Mouse (Mus musculus) erythroblast, adult 5-6 weeks (primary cell): ENCODE measurements around the gene Lima1. TPM values are rescaled to one million over a fixed set of nuclear protein-coding genes. Genes with fewer than 3 reads are reported as not detected.
"Not testable (repeated sequence)": the region's sequence is repeated elsewhere in the genome, so short reads cannot be mapped to it uniquely, and the experiment has no call there.

Source experiments
- ATAC-seq: replicated peaks from 2 replicates; pipeline ENCODE4 v1.8.0; 2016; ENCODE audit warnings: moderate number of reproducible peaks, mild to moderate bottlenecking, moderate TSS enrichment, inconsistent platforms; ENCODE audit not compliant: poor library complexity, low FRiP score, severe bottlenecking
- total RNA-seq, 2 experiments: library from RNA; stranded (forward) in 1 of 2; stranded (reverse) in 1 of 2; fragments of 150-400 nt in 1 of 2; fragments of 200-764, 138-1000 nt in 1 of 2; gene quantifications; 2 replicates each; pipeline versions ENCODE4 v1.2.3 to v1.2.4; 2015 to 2017; ENCODE audit warnings: low replicate concordance in 2 of 2

Lima1 gene
- total RNA-seq, 2 experiments from 2014 or later, result 2.8 to 2.9 TPM

GRCm38 (mm10) chr15:99814554-99815260, 60.5 kb downstream of the Lima1 start:
- ATAC-seq, result no peak

GRCm38 (mm10) chr15:99813639-99814038, 61.6 kb downstream of the Lima1 start:
- no peak for ATAC-seq

- ATAC-seq, result no peak
These were observed 63.2 kb downstream of the Lima1 start for GRCm38 (mm10) chr15:99812097-99812496.

GRCm38 (mm10) chr15:99807776-99808735, 67.2 kb downstream of the Lima1 start:
- no peak for ATAC-seq

GRCm38 (mm10) chr15:99806171-99806570, 69.1 kb downstream of the Lima1 start:
- ATAC-seq, result no peak

GRCm38 (mm10) chr15:99805673-99806072, 69.6 kb downstream of the Lima1 start:
- no peak for ATAC-seq

- no peak for ATAC-seq
These were observed 72.0 kb downstream of the Lima1 start for GRCm38 (mm10) chr15:99803186-99803644.

- no peak for ATAC-seq
These were observed 73.2 kb downstream of the Lima1 start for GRCm38 (mm10) chr15:99801885-99802572.

GRCm38 (mm10) chr15:99799706-99800105, 75.5 kb downstream of the Lima1 start:
- no peak for ATAC-seq

- ATAC-seq, result no peak
These were observed 77.4 kb downstream of the Lima1 start for GRCm38 (mm10) chr15:99797898-99798297.

GRCm38 (mm10) chr15:99796735-99797134, 78.5 kb downstream of the Lima1 start:
- ATAC-seq, result no peak

- ATAC-seq, result no peak
These were observed 79.2 kb downstream of the Lima1 start for GRCm38 (mm10) chr15:99796066-99796465.

GRCm38 (mm10) chr15:99792221-99792815, 82.9 kb downstream of the Lima1 start:
- ATAC-seq, result no peak

GRCm38 (mm10) chr15:99791003-99791402, 84.3 kb downstream of the Lima1 start:
- no peak for ATAC-seq

- ATAC-seq, result no peak
These were observed 84.8 kb downstream of the Lima1 start for GRCm38 (mm10) chr15:99790464-99790863.

- ATAC-seq, result no peak
These were observed 87.6 kb downstream of the Lima1 start for GRCm38 (mm10) chr15:99787625-99788120.

GRCm38 (mm10) chr15:99778677-99779335, 96.5 kb downstream of the Lima1 start:
- no peak; the same call in 1 of the 2 replicates for ATAC-seq

GRCm38 (mm10) chr15:99778148-99778547, 97.1 kb downstream of the Lima1 start:
- ATAC-seq, result peak; percentile 63; the same call in 1 of the 2 replicates

- ATAC-seq, result no peak
These were observed 102.3 kb downstream of the Lima1 start for GRCm38 (mm10) chr15:99772925-99773324.

- not testable (repeated sequence) for ATAC-seq
These were observed 102.6 kb downstream of the Lima1 start, which contains the start of gene Cers5 for GRCm38 (mm10) chr15:99772881-99772924. TSS of gene Cers5 (minus strand) at chr15:99772885.
